Mouse (Mus musculus): ENCODE results near the gene Jmjd6.

The Jmjd6 gene

GRCm38 (mm10) chr11:116843261-116844233, at the start of gene Jmjd6, which contains the start of gene Mettl23:
TSS of gene Jmjd6 (minus strand) at chr11:116843449.
TSS of gene Mettl23 (plus strand) at chr11:116843278.
- DNase-seq = peak; percentile 97 to 98

- DNase-seq = no peak
Observed at GRCm38 (mm10) chr11:116887136-116887535, 43.9 kb upstream of the Jmjd6 start.

- DNase-seq = peak; percentile 85 to 92
Observed at GRCm38 (mm10) chr11:116885275-116886151, 42.3 kb upstream of the Jmjd6 start.

GRCm38 (mm10) chr11:116884061-116884460, 40.8 kb upstream of the Jmjd6 start:
- DNase-seq = no peak

GRCm38 (mm10) chr11:116882446-116882845, 39.2 kb upstream of the Jmjd6 start:
- no peak for DNase-seq

GRCm38 (mm10) chr11:116881440-116881839, 38.2 kb upstream of the Jmjd6 start:
- DNase-seq = no peak

GRCm38 (mm10) chr11:116880839-116881238, 37.6 kb upstream of the Jmjd6 start:
- DNase-seq = no peak

GRCm38 (mm10) chr11:116878454-116878853, 35.2 kb upstream of the Jmjd6 start:
- DNase-seq = peak in 1 of 2 experiments; percentile 35

- no peak for DNase-seq
Observed at GRCm38 (mm10) chr11:116873987-116874386, 30.7 kb upstream of the Jmjd6 start.

GRCm38 (mm10) chr11:116871538-116871937, 28.3 kb upstream of the Jmjd6 start:
- no peak for DNase-seq

- no peak for DNase-seq
Observed at GRCm38 (mm10) chr11:116869641-116870040, 26.4 kb upstream of the Jmjd6 start.

GRCm38 (mm10) chr11:116869223-116869622, 26.0 kb upstream of the Jmjd6 start:
- no peak for DNase-seq

- DNase-seq = peak; percentile 70 to 81
Observed at GRCm38 (mm10) chr11:116868129-116868528, 24.9 kb upstream of the Jmjd6 start.

GRCm38 (mm10) chr11:116865945-116866585, 22.8 kb upstream of the Jmjd6 start:
- peak; percentile 62 to 70 for DNase-seq

GRCm38 (mm10) chr11:116864444-116864843, 21.2 kb upstream of the Jmjd6 start:
- DNase-seq = peak; percentile 31 to 32

GRCm38 (mm10) chr11:116857183-116857850, 14.1 kb upstream of the Jmjd6 start:
- no peak for DNase-seq

GRCm38 (mm10) chr11:116854279-116854678, 11.0 kb upstream of the Jmjd6 start:
- no peak for DNase-seq

GRCm38 (mm10) chr11:116853512-116853928, 10.3 kb upstream of the Jmjd6 start:
- peak; percentile 98 to 99 for DNase-seq

- peak; percentile 95 to 96 for DNase-seq
Observed at GRCm38 (mm10) chr11:116852891-116853511, 9.8 kb upstream of the Jmjd6 start, which contains the start of gene Srsf2. TSS of gene Srsf2 (minus strand) at chr11:116853094.

GRCm38 (mm10) chr11:116852291-116852890, 9.1 kb upstream of the Jmjd6 start, which contains the start of gene Mfsd11:
TSS of gene Mfsd11 (plus strand) at chr11:116852440.
- DNase-seq = peak; percentile 87 to 92
